Mouse (Mus musculus) left cerebral cortex, adult 18-20 months (tissue): ENCODE measurements around the gene Utp14a. TPM values are rescaled to one million over a fixed set of nuclear protein-coding genes. Genes with fewer than 3 reads are reported as not detected.

Experiments
- DNase-seq, 2 experiments: peaks; one replicate each; pipeline ENCODE4 v3.0.0; 2021 to 2022; ENCODE audit warnings: low spot score in 2 of 2, mixed read lengths in 1 of 2
- total RNA-seq, 2 experiments: library from RNA; stranded (reverse); gene quantifications; 2 replicates each; pipeline ENCODE4 v1.2.3; 2021

The Utp14a gene
- total RNA-seq, 2 experiments from 2014 or later, result 16.2 to 16.8 TPM

DNA sequence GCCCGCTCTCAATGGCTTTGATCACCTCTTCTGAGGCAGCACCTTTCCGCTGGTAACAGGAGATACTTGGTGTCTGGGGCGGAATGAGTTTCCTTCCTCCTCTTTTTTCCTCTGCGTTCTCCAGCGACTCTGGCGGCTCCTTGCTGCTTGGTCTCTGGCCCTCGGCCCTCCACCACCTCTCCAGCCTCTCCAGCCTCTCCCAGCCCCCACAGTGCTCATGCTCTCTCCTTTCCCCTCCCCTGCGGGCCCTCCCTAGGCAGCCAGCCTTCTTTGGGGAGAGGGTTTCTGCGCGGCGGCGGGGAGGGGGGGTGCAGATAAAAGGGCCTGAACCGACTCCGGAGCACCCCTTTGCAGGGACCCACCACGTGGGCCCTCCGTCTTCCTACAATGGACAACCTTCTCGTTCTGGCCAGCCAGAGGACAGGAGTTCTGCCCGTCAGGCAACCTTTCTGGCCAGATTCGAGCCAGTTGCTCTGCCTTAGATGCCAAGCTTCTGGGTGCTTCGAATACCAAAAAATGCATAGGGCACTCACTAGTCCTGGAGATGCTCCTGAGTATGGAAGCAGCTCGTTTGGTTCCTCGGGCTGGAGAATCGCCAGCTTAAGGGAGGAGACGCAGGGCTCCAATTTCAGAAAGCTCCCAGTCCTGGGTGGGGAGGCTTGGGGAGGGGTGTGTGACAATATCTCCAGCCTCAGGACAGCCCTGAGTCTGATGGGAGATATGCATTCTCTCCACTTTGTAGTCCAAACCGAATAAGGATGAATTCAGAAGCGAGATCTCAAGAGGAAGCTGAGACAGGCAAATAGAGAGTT is 54.2 kb downstream of the Utp14a start:
- no peak for DNase-seq

DNA sequence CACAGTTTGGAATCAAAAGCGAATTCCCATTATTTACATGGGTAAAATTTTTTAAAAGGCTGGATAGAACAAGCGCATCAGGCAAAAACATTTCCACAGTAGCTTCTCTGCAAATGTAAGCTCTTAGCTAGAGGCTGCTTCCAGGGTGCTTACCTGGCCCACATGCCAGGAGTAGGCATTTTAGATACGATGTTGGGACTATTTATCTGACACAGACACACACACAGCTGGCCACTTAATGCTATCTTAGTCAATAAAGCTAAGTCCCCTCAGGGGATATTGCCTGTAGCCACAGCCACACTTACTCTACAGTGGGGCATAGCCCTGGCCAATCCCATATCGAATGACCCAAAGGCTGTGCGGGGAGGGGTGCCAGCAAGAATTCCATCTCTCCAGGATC is 55.1 kb downstream of the Utp14a start:
- DNase-seq, result no peak

- DNase-seq, result peak; percentile 18 to 32
Observed at GRCm38 (mm10) chrX:48314530-48315079, 57.9 kb downstream of the Utp14a start.

GRCm38 (mm10) chrX:48317444-48317843 is 60.8 kb downstream of the Utp14a start:
- no peak for DNase-seq

- no peak for DNase-seq
Observed at GRCm38 (mm10) chrX:48318194-48318593, 61.5 kb downstream of the Utp14a start.

Other genes starting within 250 kb of the Utp14a start
- gene Apln, start 222.0 kb upstream of the Utp14a start, total RNA-seq, result 10 to 100 TPM; 17.5 to 18.5 TPM
- under 1 TPM; 0.26 to 0.45 TPM for gene Xpnpep2, start 148.1 kb upstream of the Utp14a start, total RNA-seq
- 1 to 10 TPM; 1.6 to 1.7 TPM for gene Sash3, start 110.4 kb upstream of the Utp14a start, total RNA-seq
- gene Zdhhc9, start 48.0 kb upstream of the Utp14a start, total RNA-seq, result 10 to 100 TPM; 44.0 to 45.8 TPM
- gene Bcorl1, start 84.5 kb downstream of the Utp14a start, total RNA-seq, result 10 to 100 TPM; 18.4 to 22.1 TPM
- 1 to 10 TPM; 1.0 to 1.1 TPM for gene Elf4, start 206.3 kb downstream of the Utp14a start, total RNA-seq